ENCODE assay signal across 8 mouse cellular contexts in the genomic region with DNA sequence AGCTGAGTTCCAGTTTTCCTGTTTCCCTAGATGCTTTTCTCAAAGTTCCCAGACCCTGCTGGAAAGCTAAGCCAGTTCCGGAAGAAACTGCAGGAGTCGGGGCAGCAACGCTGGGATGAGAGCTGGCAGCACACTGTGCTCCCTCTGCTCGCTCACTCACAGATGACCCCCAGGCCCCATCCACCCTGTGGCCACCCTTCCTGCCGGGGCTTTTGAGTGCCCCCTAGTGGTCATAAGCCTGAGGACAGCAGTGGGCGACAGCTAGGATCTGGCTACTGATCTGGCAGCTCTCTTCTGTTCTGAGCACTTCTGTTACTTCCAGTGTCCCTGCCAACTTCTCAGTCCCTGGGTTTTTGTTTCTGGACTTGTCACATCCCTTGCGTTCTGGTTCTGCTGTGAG. TPM values are rescaled to one million over a fixed set of nuclear protein-coding genes. Genes with fewer than 3 reads are reported as not detected.
DNase-seq lines count a peak whose midpoint lies in the region; ATAC-seq and TF ChIP-seq lines count a peak whose summit lies in the region.

No protein-coding gene starts in this region.

- no peaks in the 10 kb centered on the region for H3K9me3 ChIP-seq in liver, embryonic 13.5 days (replicated peaks)
- H3K9me3 ChIP-seq in neural tube, embryonic 15.5 days (replicated peaks): no peaks in the 10 kb centered on the region

- 31% methylated on average over 7 of the region's 7 CpGs for WGBS in kidney, adult 2 months
- WGBS in liver, embryonic 13.5 days (ENCODE audit: insufficient replicate concordance): 44% methylated on average over 7 of the region's 7 CpGs
- 38% methylated on average over 7 of the region's 7 CpGs for WGBS in neural tube, embryonic 15.5 days

- no peak overlapping the region for H3K27ac ChIP-seq in kidney, adult 2 months (ENCODE audit: insufficient read depth, low read depth, low read length)
- H3K27ac ChIP-seq in liver, embryonic 13.5 days: no peak overlapping the region
- H3K27ac ChIP-seq in neural tube, embryonic 15.5 days (replicated peaks): no peak overlapping the region

- no peaks in the 10 kb centered on the region for H3K27me3 ChIP-seq in kidney, adult 2 months (replicated peaks; ENCODE audit: control insufficient read depth, insufficient read depth, low read length)
- no peaks in the 10 kb centered on the region for H3K27me3 ChIP-seq in liver, embryonic 13.5 days
- no peaks in the 10 kb centered on the region for H3K27me3 ChIP-seq in neural tube, embryonic 15.5 days (replicated peaks)

- H3K4me3 ChIP-seq in kidney, adult 2 months (ENCODE audit: insufficient read depth, low read depth, low read length): no peak overlapping the region
- H3K4me3 ChIP-seq in liver, embryonic 13.5 days (replicated peaks): no peak overlapping the region
- no peak overlapping the region for H3K4me3 ChIP-seq in neural tube, embryonic 15.5 days (replicated peaks)

- ATAC-seq in liver, embryonic 13.5 days (ENCODE audit: low read depth): no peak; the same call in 1 of the 2 replicates
- ATAC-seq in neural tube, embryonic 15.5 days (ENCODE audit: low FRiP score): peak; percentile 55; the same call in 1 of the 2 replicates

- H3K9ac ChIP-seq in liver, embryonic 13.5 days: no peak overlapping the region
- H3K9ac ChIP-seq in neural tube, embryonic 15.5 days (replicated peaks): no peak overlapping the region

- peak; percentile 81 for TF ChIP-seq CTCF in kidney, adult 2 months (conservative IDR thresholded peaks at IDR 0.05; ENCODE audit: insufficient read depth, insufficient read length, low read depth, low read length)

- H3K4me1 ChIP-seq in kidney, adult 2 months (ENCODE audit: control insufficient read depth, insufficient read depth, low read length): no peaks in the 10 kb centered on the region
- H3K4me1 ChIP-seq in liver, embryonic 13.5 days (replicated peaks): no peaks in the 10 kb centered on the region
- H3K4me1 ChIP-seq in neural tube, embryonic 15.5 days: no peaks in the 10 kb centered on the region

- no peaks in the 10 kb centered on the region; the same call in 1 of the 2 replicates for H3K36me3 ChIP-seq in kidney, adult 2 months (ENCODE audit: control insufficient read depth, insufficient read depth, low read length)
- peaks cover 93% of the 10 kb centered on the region for H3K36me3 ChIP-seq in liver, embryonic 13.5 days
- H3K36me3 ChIP-seq in neural tube, embryonic 15.5 days: peaks cover 74% of the 10 kb centered on the region

- no peak overlapping the region for H3K4me2 ChIP-seq in liver, embryonic 13.5 days
- H3K4me2 ChIP-seq in neural tube, embryonic 15.5 days: no peak overlapping the region

- DNase-seq in 416B (ENCODE audit: low read depth) (peak; percentile 57), MN1 (ENCODE audit: low spot score) (peak; percentile 61)
- peak; percentile 80 for DNase-seq in cerebellum, postnatal 10 days
- peak; percentile 46 for DNase-seq in gastrocnemius, postnatal 25 days
- peak; percentile 71 for DNase-seq in kidney, adult 2 months
- peak; percentile 49 for DNase-seq in liver, embryonic 13.5 days
- DNase-seq in thymus, postnatal 25 days: peak; percentile 56

- TF ChIP-seq POLR2A in kidney, adult 2 months (IDR thresholded peaks at IDR 0.05; ENCODE audit: low read depth, low read length): no peak

RNA-seq across cellular contexts. Expression of gene Alg1, which starts 11.0 kb away (rescaled TPM):
- 10 to 100 TPM in 1 of 2 experiments, 1 to 10 TPM in 1; 7.1 to 11.6 TPM for total RNA-seq in gastrocnemius, postnatal 25 days (2021)
- polyA plus RNA-seq in kidney, adult 2 months (2012; rRNA removed): 71.1 and 81.7 TPM in 2 replicates
- 14.8 TPM in 2 replicates for polyA plus RNA-seq in liver, embryonic 13.5 days (2015; fragmentation: Nextera tagmentation; extraction: Ambion mirVana)
- polyA plus RNA-seq in neural tube, embryonic 15.5 days (2015; fragmentation: Nextera tagmentation; extraction: Ambion mirVana): 38.0 and 42.8 TPM in 2 replicates

RNA-seq across cellular contexts. Expression of gene Eef2kmt, which starts 11.4 kb away (rescaled TPM):
- total RNA-seq in gastrocnemius, postnatal 25 days (2021): 1 to 10 TPM; 7.2 to 8.0 TPM
- polyA plus RNA-seq in kidney, adult 2 months (2012; rRNA removed): 59.1 and 68.1 TPM in 2 replicates
- polyA plus RNA-seq in liver, embryonic 13.5 days (2015; fragmentation: Nextera tagmentation; extraction: Ambion mirVana): 12.3 and 15.0 TPM in 2 replicates
- 6.7 and 13.1 TPM in 2 replicates for polyA plus RNA-seq in neural tube, embryonic 15.5 days (2015; fragmentation: Nextera tagmentation; extraction: Ambion mirVana)

RNA-seq across cellular contexts. Expression of gene AU021092, which starts 22.3 kb away (rescaled TPM):
- total RNA-seq in gastrocnemius, postnatal 25 days (2021): 1 to 10 TPM; 4.9 to 5.9 TPM
- 42.5 and 46.4 TPM in 2 replicates for polyA plus RNA-seq in kidney, adult 2 months (2012; rRNA removed)
- 0.34 and 0.71 TPM in 2 replicates for polyA plus RNA-seq in liver, embryonic 13.5 days (2015; fragmentation: Nextera tagmentation; extraction: Ambion mirVana)
- polyA plus RNA-seq in neural tube, embryonic 15.5 days (2015; fragmentation: Nextera tagmentation; extraction: Ambion mirVana): 13.6 and 13.9 TPM in 2 replicates

RNA-seq across cellular contexts. Expression of gene Nagpa, which starts 40.6 kb away (rescaled TPM):
- total RNA-seq in gastrocnemius, postnatal 25 days (2021): 1 to 10 TPM; 7.0 to 7.4 TPM
- polyA plus RNA-seq in kidney, adult 2 months (2012; rRNA removed): 29.4 and 30.5 TPM in 2 replicates
- 17.9 and 18.0 TPM in 2 replicates for polyA plus RNA-seq in liver, embryonic 13.5 days (2015; fragmentation: Nextera tagmentation; extraction: Ambion mirVana)
- polyA plus RNA-seq in neural tube, embryonic 15.5 days (2015; fragmentation: Nextera tagmentation; extraction: Ambion mirVana): 13.2 and 17.7 TPM in 2 replicates
